Mouse (Mus musculus) E14TG2a.4 (cell line): ENCODE data around the gene Hoxd8.

Experiments used
- CTCF ChIP-seq: conservative IDR thresholded peaks from 2 replicates; pipeline ENCODE4 v1.5.1; 2014; ENCODE audit warnings: low read length
- NANOG ChIP-seq: IDR thresholded peaks from 2 replicates; pipeline ENCODE4 v1.6.1; 2014; ENCODE audit warnings: borderline replicate concordance, low read length, mixed read lengths

DNA sequence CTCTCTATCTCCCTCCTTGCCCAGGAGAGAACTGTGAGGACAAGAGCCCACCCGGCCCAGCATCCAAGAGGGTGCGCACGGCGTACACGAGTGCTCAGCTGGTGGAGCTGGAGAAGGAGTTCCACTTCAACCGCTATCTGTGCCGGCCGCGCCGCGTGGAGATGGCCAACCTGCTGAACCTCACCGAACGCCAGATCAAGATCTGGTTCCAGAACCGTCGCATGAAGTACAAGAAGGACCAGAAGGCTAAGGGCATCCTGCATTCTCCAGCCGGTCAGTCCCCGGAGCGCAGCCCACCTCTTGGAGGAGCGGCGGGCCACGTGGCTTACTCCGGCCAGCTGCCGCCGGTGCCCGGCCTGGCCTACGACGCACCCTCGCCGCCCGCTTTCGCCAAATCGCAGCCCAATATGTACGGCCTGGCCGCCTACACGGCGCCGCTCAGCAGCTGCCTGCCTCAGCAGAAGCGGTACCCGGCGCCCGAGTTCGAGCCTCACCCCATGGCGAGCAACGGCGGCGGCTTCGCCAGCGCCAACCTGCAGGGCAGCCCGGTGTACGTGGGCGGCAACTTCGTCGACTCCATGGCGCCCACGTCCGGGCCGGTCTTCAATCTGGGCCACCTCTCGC, 42.0 kb downstream of the Hoxd8 start:
- TF ChIP-seq CTCF (no peak), NANOG (no peak)
